Mouse (Mus musculus) ES-Bruce4 (cell line): Measurements from ENCODE around the gene Mllt10. TPM values are rescaled to one million over a fixed set of nuclear protein-coding genes. Genes with fewer than 3 reads are reported as not detected.
A peak's percentile ranks its signal among the peaks of the same experiment; 100 is the strongest.

Experiments
- H3K27ac ChIP-seq: 2 replicates; pipeline ENCODE4 v1.5.1; 2012; ENCODE audit warnings: low read length, inconsistent platforms; ENCODE audit not compliant: insufficient read depth
- H3K27me3 ChIP-seq: 2 replicates; pipeline ENCODE4 v1.6.1; 2012; ENCODE audit warnings: mild to moderate bottlenecking, low read length, inconsistent platforms; ENCODE audit not compliant: control insufficient read depth, poor library complexity, insufficient read depth, severe bottlenecking
- H3K36me3 ChIP-seq: 2 replicates; pipeline ENCODE4 v1.6.1; 2012; ENCODE audit warnings: inconsistent platforms, mild to moderate bottlenecking, low read length, moderate library complexity; ENCODE audit not compliant: control insufficient read depth, poor library complexity, insufficient read depth, severe bottlenecking
- H3K4me1 ChIP-seq: one replicate; pipeline ENCODE4 v1.8.1; 2011; ENCODE audit warnings: low read length; ENCODE audit not compliant: control insufficient read depth, insufficient read depth
- H3K4me3 ChIP-seq: 2 replicates; pipeline ENCODE4 v1.5.1; 2011; ENCODE audit warnings: low read depth, mild to moderate bottlenecking, low read length
- H3K9ac ChIP-seq: 2 replicates; pipeline ENCODE4 v1.6.1; 2012; ENCODE audit warnings: low read depth, mild to moderate bottlenecking, inconsistent platforms; ENCODE audit not compliant: poor library complexity, severe bottlenecking
- H3K9me3 ChIP-seq: replicated peaks from 2 replicates; pipeline ENCODE4 v1.6.1; 2012; ENCODE audit warnings: mild to moderate bottlenecking, low read length, inconsistent platforms; ENCODE audit not compliant: control insufficient read depth, poor library complexity, insufficient read depth, severe bottlenecking
- CTCF ChIP-seq: IDR thresholded peaks from one replicate; pipeline ENCODE4 v1.8.1; 2011; ENCODE audit warnings: low read depth, low read length
- EP300 ChIP-seq: IDR thresholded peaks from 2 replicates; pipeline ENCODE4 v1.6.1; 2011; ENCODE audit warnings: low read depth, low read length; ENCODE audit not compliant: insufficient read depth
- POLR2A ChIP-seq: IDR thresholded peaks from one replicate; pipeline ENCODE4 v1.8.1; 2011; ENCODE audit warnings: low read length; ENCODE audit not compliant: insufficient read depth
- polyA plus RNA-seq: library from polyadenylated mRNA; stranded (reverse); fragments of >200 nt; gene quantifications from 2 replicates; pipeline ENCODE4 v1.2.4, GENCODE M21; 2011; ENCODE audit warnings: low read depth; ENCODE audit not compliant: missing spikeins, insufficient read depth, insufficient read length

Mllt10 gene
- polyA plus RNA-seq, 1 experiment: 78.9 TPM

DNA sequence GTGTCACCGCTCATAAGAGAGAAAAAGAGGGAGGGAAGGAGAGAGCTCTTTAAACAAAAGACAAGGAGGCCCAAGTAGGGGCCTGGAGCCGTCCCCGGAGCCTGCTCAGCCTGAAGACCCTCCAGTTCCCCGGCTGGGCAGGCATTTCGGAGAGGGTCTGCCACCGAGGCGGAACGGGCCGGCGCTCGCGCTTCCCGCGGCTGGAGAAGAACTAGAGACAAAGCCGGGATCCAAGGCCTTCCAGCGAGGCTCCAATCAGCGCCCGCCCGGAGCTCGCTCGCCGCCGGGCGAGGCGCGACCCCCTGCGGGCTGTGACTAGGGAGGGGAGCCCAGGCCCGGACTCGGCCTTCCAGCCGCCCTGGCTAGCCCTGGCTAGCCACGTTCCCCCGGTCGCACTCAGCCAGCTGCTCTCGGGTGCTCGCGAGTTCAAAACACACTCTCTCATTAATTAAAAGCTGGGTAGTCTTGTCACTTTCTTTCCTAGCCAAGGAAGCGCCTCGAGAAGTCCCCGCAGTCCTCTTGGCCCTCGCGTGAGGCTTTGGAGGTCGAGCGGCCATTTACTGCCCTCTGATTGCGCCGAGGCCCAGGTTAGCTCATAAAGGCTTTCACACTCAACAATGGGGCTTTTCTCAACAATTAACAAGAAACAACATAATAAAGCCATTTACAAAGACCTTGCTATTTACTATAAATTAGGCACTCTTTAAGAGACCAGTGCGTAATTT lies 15.3 kb upstream of the Mllt10 start:
- TF ChIP-seq EP300: no peak
- no peak for TF ChIP-seq POLR2A
- no peak for TF ChIP-seq CTCF
- H3K4me1 ChIP-seq: no peaks in the 10 kb centered on the region

GRCm38 (mm10) chr2:18040347-18041160 lies 14.5 kb upstream of the Mllt10 start:
- Histone ChIP-seq H3K36me3 (no peaks in the 10 kb centered on the region), H3K4me1 (no peaks in the 10 kb centered on the region), H3K9me3 (no peaks in the 10 kb centered on the region), H3K4me3 (peak overlapping the region; percentile 45), H3K27ac (no peak overlapping the region), H3K27me3 (peaks cover 23% of the 10 kb centered on the region), H3K9ac (peak overlapping the region; percentile 39)
- TF ChIP-seq CTCF (no peak), POLR2A (no peak), EP300 (no peak)

More for the DNA sequence above, 15.3 kb upstream of the Mllt10 start:
- Histone ChIP-seq H3K4me3 (peak overlapping the region; percentile 17; the same call in 1 of the 2 replicates), H3K36me3 (no peaks in the 10 kb centered on the region), H3K27ac (no peak overlapping the region), H3K27me3 (peaks cover 22% of the 10 kb centered on the region), H3K9ac (peak overlapping the region; percentile 57), H3K9me3 (no peaks in the 10 kb centered on the region)

- Histone ChIP-seq H3K36me3 (no peaks in the 10 kb centered on the region), H3K27ac (no peak overlapping the region), H3K27me3 (peaks cover 28% of the 10 kb centered on the region), H3K4me1 (no peaks in the 10 kb centered on the region), H3K9ac (peak overlapping the region; percentile 39), H3K4me3 (peak overlapping the region; percentile 45; the same call in 1 of the 2 replicates), H3K9me3 (no peaks in the 10 kb centered on the region)
- TF ChIP-seq POLR2A: no peak
- TF ChIP-seq CTCF: no peak
- no peak for TF ChIP-seq EP300
Measured at GRCm38 (mm10) chr2:18041199-18041885, 13.7 kb upstream of the Mllt10 start.

DNA sequence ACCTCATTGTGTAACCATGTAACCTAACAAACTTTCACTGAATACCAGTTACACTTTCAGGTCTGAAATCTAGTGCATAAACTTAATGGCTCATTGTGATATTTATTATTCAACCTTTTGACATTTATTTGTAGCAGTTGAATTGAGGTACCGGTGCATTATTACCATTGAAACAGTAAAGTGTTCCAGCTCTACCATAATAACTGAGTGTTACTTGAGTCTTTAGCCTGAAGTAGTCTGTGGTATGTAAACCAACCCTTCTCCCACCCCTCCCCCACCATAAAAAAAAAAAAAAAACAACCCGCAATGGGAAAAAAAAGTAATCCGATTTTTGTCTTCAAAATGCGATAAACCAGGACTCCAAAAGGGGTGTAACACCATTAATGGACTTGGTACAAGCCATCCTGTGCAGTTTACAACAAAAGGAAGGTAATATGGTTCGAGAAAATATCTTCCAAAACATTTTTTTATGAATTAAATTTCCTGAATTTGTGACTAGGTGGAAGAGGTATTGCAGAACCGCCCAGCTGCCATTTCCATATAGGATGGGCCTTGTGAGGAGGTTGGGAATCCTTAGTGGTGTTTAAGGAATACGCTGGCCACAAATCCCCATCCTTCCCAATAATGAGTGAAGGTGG lies 9.8 kb upstream of the Mllt10 start:
- Histone ChIP-seq H3K27me3 (peaks cover 21% of the 10 kb centered on the region), H3K9ac (no peak overlapping the region), H3K36me3 (no peaks in the 10 kb centered on the region), H3K4me3 (no peak overlapping the region), H3K27ac (no peak overlapping the region), H3K9me3 (no peaks in the 10 kb centered on the region), H3K4me1 (no peaks in the 10 kb centered on the region)
- TF ChIP-seq EP300: no peak

DNA sequence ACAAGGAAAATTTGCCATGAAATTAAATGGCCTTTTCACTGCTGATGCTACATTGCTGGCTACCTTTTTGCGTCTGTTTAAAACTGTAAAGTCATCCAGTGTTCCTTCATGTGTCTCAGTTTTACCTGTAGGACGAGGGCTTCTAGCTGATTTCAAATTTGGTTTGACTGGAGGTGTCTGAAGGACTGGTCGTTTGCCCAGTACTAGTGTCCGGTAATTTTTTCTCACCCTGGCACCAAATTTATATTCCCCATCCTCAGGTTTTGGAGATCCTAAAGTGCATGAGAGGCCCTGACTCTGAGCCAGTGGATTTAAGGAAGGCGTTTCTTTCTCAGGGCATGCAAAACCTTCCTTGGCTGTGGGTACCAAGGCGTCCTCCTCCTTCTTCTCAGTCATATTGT lies 9.3 kb upstream of the Mllt10 start:
- no peak overlapping the region for H3K27ac ChIP-seq
- H3K9me3 ChIP-seq: no peaks in the 10 kb centered on the region
- no peaks in the 10 kb centered on the region for H3K36me3 ChIP-seq
- no peak overlapping the region for H3K9ac ChIP-seq
- no peak for TF ChIP-seq CTCF
- TF ChIP-seq POLR2A: no peak
- no peak for TF ChIP-seq EP300
- no peak overlapping the region for H3K4me3 ChIP-seq
- no peaks in the 10 kb centered on the region for H3K4me1 ChIP-seq
- peaks cover 23% of the 10 kb centered on the region for H3K27me3 ChIP-seq
